Mouse (Mus musculus): ENCODE measurements around the gene Jaml.

The Jaml gene

GRCm38 (mm10) chr9:45060151-45060550 lies 18.8 kb upstream of the Jaml start:
- no peak for TF ChIP-seq GATA4 (IDR thresholded peaks at IDR 0.05; ENCODE audit: insufficient replicate concordance, low read length)

DNA sequence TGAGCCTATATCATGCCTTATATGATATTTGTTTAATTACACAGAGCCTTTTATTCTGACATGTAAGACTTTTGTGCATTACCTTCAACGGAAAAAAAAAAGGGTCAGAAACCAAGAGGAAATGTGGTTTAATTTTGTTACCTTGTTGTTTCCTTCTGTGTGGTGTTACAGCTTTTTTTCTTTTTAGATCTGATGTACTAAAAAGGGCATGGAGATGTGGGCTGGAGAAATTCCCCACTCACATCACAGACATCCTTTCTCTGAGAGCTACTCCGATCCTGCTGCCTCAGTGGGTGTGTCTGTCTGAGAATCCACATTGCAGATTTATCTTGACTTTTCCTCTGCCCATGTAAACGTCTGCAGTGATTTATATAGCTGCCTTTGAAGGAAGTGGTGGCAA lies 16.3 kb upstream of the Jaml start:
- no peak for TF ChIP-seq GATA4 (IDR thresholded peaks at IDR 0.05; ENCODE audit: insufficient replicate concordance, low read length)

GRCm38 (mm10) chr9:45064421-45064820 lies 14.6 kb upstream of the Jaml start:
- no peak for TF ChIP-seq GATA4 (IDR thresholded peaks at IDR 0.05; ENCODE audit: insufficient replicate concordance, low read length)

DNA sequence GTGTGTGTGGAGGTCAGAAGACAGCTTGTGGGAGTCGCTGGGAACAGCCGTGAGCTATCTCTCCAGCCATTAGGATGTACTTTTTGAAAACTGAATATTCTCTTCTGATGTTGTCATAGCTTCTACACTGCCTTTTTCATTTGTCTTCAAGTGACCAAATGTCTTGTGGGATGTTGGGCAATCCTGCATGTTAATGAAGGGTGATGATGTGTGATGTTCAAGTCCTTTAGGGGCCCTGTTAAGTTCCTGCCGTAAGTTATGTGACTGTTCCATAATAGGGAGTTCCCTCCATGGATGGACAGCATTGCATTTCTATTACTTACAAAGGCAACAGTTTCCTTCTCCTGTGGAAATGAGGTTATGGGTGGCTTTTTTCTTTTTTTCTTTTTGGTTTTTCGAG lies 12.2 kb upstream of the Jaml start:
- TF ChIP-seq GATA4 (IDR thresholded peaks at IDR 0.05; ENCODE audit: insufficient replicate concordance, low read length), result no peak

DNA sequence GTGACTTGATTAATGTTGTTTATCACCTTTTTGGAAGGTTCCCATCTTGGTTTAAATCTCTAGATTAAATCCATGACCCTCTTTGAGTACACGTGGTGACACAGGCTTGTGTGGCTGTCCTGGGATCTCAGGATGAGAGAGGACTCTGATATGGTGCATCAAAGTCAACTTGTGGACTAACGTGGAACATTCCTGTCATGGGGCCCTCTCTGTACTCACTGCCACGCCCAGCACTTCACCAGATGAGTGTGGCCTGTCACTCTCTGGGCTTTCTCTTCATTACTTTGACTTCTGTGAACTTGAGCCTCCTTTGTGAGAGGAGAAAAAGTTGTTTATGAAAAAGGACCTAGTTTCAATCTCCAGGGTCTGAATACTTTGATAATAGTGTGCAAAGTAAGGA lies 7.2 kb upstream of the Jaml start:
- no peak for TF ChIP-seq GATA4 (IDR thresholded peaks at IDR 0.05; ENCODE audit: insufficient replicate concordance, low read length)

DNA sequence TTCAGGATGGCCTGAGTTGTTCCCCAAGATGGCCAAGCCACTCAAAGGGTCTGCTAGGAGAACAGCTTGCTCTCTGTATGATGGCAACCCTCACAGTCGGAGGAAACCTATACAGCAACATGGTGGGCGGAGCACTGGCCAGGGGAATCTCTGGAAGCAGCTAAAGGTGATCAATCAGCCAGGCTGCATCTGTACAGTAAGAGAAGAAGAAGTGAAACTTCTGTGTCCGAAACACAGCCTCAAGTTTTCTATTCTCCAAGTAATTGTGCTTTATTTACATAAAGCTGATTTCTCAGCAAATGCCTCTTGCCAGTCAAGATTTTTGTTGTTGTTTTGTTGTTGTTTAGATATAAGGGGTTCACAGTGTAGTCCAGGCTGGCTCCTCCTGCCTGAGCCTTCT lies 1.1 kb upstream of the Jaml start:
- TF ChIP-seq GATA4 (IDR thresholded peaks at IDR 0.05; ENCODE audit: insufficient replicate concordance, low read length), result no peak

GRCm38 (mm10) chr9:45083132-45083531 lies 4.1 kb downstream of the Jaml start:
- no peak for TF ChIP-seq GATA4 (IDR thresholded peaks at IDR 0.05; ENCODE audit: insufficient replicate concordance, low read length)

DNA sequence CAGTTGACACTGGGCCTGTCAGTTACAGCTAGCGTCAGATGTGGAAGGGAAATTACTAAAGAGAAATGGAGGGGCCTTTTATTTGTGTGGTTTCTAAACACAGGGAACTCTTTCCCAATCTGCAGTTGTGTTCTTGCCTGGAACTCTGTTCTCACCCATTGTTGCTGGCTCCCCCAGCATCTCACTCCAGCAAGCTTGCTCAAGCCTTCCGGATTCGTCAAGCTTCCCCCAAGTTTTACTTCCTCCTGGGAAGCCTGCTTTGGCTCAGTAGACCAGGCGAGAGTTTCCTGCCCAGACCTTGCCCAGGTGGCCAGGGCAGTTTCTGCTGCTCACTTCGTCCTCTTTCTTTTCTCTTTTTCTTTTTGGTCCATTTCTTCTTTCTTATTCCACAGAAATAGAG lies 5.6 kb downstream of the Jaml start:
- TF ChIP-seq GATA4 (IDR thresholded peaks at IDR 0.05; ENCODE audit: insufficient replicate concordance, low read length), result no peak

GRCm38 (mm10) chr9:45085741-45086690 lies 7.0 kb downstream of the Jaml start:
- TF ChIP-seq GATA4 (IDR thresholded peaks at IDR 0.05; ENCODE audit: insufficient replicate concordance, low read length), result no peak

GRCm38 (mm10) chr9:45088040-45088439 lies 9.1 kb downstream of the Jaml start:
- TF ChIP-seq GATA4 (IDR thresholded peaks at IDR 0.05; ENCODE audit: insufficient replicate concordance, low read length), result no peak

DNA sequence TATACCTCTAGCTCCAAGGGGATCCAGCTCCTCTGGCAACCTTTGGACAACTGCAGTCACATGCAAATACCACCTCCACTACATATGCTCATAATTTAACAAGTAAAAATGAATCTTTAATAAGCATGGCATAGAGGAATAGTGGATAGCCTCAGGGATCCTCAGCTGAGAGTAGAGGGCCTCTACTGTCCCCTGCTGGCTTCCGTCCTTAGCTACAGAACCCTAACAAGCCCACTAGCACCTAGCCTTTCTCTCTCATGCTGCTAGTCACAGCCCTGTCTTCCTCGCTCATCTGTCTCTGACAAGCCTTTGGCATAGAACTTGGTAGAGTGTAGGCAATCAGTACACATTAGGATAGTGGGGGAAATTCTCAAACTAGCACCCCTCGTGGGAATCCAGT lies 11.8 kb downstream of the Jaml start:
- no peak for TF ChIP-seq GATA4 (IDR thresholded peaks at IDR 0.05; ENCODE audit: insufficient replicate concordance, low read length)

DNA sequence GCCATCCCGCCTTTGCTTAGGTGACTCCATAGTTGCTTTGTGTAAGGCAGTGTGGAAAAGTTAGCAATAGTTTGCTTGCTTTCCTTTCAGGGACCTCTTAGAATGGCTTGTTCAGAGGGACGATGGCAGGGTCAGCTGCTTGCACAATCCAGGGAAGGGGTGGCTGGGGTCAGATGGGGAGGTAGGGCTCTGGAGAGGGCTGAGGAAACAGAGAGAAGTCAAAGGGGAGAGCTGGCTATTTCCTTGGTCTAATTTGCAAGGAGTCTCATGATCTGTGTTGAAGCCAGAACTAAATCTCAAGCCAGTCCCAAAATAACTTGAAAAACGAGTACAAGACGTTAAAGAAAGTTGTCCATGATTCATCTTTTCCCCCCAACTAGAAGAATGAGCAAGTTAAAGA lies 13.7 kb downstream of the Jaml start:
- no peak for TF ChIP-seq GATA4 (IDR thresholded peaks at IDR 0.05; ENCODE audit: insufficient replicate concordance, low read length)

DNA sequence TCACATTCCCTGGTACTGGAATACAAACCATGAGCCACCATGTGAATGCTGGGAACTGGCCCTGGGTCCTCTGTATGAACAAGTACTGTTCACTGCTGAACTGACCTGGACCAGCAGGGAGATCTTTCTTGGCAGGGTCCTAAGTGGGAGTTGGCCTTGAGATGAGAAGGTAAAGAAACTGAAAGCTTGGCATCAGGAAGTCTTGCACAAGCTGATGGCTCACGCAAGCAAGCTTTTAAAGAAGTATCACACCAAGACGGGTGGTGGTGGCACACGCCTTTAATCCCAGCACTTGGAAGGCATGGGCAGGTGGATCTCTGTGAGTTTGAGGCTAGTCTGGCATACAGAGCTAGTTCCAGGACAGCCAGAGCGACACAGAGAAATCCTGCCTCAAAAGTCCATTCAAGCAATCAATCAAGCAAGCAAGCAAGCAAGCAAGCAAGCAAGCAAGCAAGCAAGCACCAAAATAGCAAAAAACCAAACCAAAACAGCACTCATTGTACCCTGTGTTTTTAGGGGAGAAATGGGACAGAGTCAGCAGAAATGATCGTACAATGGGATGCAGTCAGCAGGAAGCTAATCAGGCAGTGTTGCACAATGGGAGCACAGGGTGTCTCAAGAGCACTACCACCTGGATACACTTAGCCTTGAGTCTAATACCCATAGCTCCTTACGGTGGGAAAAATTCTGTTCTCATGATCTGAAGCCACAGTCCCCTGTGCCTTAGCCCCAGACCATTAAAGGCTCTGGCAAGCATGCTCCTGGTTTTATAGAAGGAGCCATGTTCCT lies 16.4 kb downstream of the Jaml start:
- no peak for TF ChIP-seq GATA4 (IDR thresholded peaks at IDR 0.05; ENCODE audit: insufficient replicate concordance, low read length)

DNA sequence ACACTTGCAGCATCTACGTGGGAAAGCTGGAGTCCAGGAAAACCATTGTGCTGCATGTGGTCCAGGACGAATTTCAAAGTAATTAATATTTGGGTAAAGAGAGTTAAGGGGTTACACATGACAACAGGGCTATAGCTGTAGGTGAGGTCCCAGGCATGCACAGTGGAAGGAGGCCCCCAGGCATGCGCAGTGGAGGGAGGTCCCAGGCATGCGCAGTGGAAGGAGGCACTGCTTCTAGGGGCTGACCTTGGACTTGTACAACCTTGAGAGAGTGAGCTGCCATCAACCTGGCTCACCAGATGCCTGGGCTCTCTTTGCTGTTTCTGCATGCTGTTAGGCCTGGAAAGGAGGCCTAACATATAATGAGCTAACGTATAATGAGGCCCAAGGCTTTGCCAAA lies 18.9 kb downstream of the Jaml start:
- no peak for TF ChIP-seq GATA4 (IDR thresholded peaks at IDR 0.05; ENCODE audit: insufficient replicate concordance, low read length)

- TF ChIP-seq GATA4 (IDR thresholded peaks at IDR 0.05; ENCODE audit: insufficient replicate concordance, low read length), result no peak
Observed at GRCm38 (mm10) chr9:45098426-45098825, 19.4 kb downstream of the Jaml start.

- no peak for TF ChIP-seq GATA4 (IDR thresholded peaks at IDR 0.05; ENCODE audit: insufficient replicate concordance, low read length)
Observed at GRCm38 (mm10) chr9:45102528-45102927, 23.5 kb downstream of the Jaml start.
